Mouse (Mus musculus) left cerebral cortex, postnatal 4 days (tissue): ENCODE results near the gene Nudt22. TPM values are rescaled to one million over a fixed set of nuclear protein-coding genes. Genes with fewer than 3 reads are reported as not detected.

Source experiments
- DNase-seq: peaks from one replicate; pipeline ENCODE4 v3.0.0-alpha.2; 2022
- intact Hi-C: fragments of 180-260 bp; cut with DNase I; formaldehyde crosslinking; loops from one replicate; pipeline ENCODE4 v1.15.1; 2025
- total RNA-seq, 2 experiments: library from RNA; stranded (reverse); gene quantifications; 2 replicates each; pipeline ENCODE4 v1.2.3; 2021

Nudt22 gene
- 10 to 100 TPM in 1 of 2 experiments, 1 to 10 TPM in 1; 8.9 to 11.5 TPM for total RNA-seq

GRCm38 (mm10) chr19:6996006-6996405, at the start of gene Nudt22, which contains the start of gene Trpt1:
TSS of gene Nudt22 (minus strand) at chr19:6996117.
TSS of gene Trpt1 (plus strand) at chr19:6996131.
- intact Hi-C loops: no loop called here
- DNase-seq: peak; percentile 86

GRCm38 (mm10) chr19:7044706-7045105, 48.8 kb upstream of the Nudt22 start:
- DNase-seq: no peak
- intact Hi-C loops: no loop called here

- no peak for DNase-seq
- intact Hi-C loops: no loop called here
Observed at GRCm38 (mm10) chr19:7044279-7044678, 48.4 kb upstream of the Nudt22 start.

GRCm38 (mm10) chr19:7041171-7041570, 45.3 kb upstream of the Nudt22 start:
- intact Hi-C loops: no loop called here
- DNase-seq: no peak

- intact Hi-C loops: no loop called here
- no peak for DNase-seq
Observed at GRCm38 (mm10) chr19:7040637-7041130, 44.8 kb upstream of the Nudt22 start.

- intact Hi-C loops: no loop called here
- DNase-seq: peak; percentile 99
Observed at GRCm38 (mm10) chr19:7039841-7040636, 44.1 kb upstream of the Nudt22 start, which contains the start of gene Stip1. TSS of gene Stip1 (minus strand) at chr19:7039967.

- peak; percentile 72 for DNase-seq
- intact Hi-C loops: no loop called here
Observed at GRCm38 (mm10) chr19:7039088-7039720, 43.3 kb upstream of the Nudt22 start.

- intact Hi-C loops: no loop called here
- DNase-seq: no peak
Observed at GRCm38 (mm10) chr19:7034006-7034405, 38.1 kb upstream of the Nudt22 start.

- intact Hi-C loops: no loop called here
- no peak for DNase-seq
Observed at GRCm38 (mm10) chr19:7029531-7029930, 33.6 kb upstream of the Nudt22 start.

- intact Hi-C loops: no loop called here
- DNase-seq: peak; percentile 45
Observed at GRCm38 (mm10) chr19:7020224-7020641, 24.3 kb upstream of the Nudt22 start.

GRCm38 (mm10) chr19:7019191-7019590, 23.3 kb upstream of the Nudt22 start, which contains the start of gene Fermt3:
TSS of gene Fermt3 (minus strand) at chr19:7019469.
- intact Hi-C loops: no loop called here

GRCm38 (mm10) chr19:7018546-7018945, 22.6 kb upstream of the Nudt22 start:
- intact Hi-C loops: no loop called here
- no peak for DNase-seq

More at GRCm38 (mm10) chr19:7019191-7019590, 23.3 kb upstream of the Nudt22 start, which contains the start of gene Fermt3:
- no peak for DNase-seq

GRCm38 (mm10) chr19:7017541-7018457, 21.9 kb upstream of the Nudt22 start:
- intact Hi-C loops: no loop called here

GRCm38 (mm10) chr19:7014481-7015135, 18.7 kb upstream of the Nudt22 start:
- peak; percentile 60 for DNase-seq
- intact Hi-C loops: no loop called here

More at GRCm38 (mm10) chr19:7017541-7018457, 21.9 kb upstream of the Nudt22 start:
- DNase-seq: no peak

GRCm38 (mm10) chr19:7013984-7014383, 18.1 kb upstream of the Nudt22 start:
- no peak for DNase-seq
- intact Hi-C loops: no loop called here

GRCm38 (mm10) chr19:7012426-7012825, 16.5 kb upstream of the Nudt22 start:
- DNase-seq: no peak
- intact Hi-C loops: no loop called here

- DNase-seq: no peak
- intact Hi-C loops: no loop called here
Observed at GRCm38 (mm10) chr19:7006892-7007593, 11.1 kb upstream of the Nudt22 start.

- no peak for DNase-seq
- intact Hi-C loops: no loop called here
Observed at GRCm38 (mm10) chr19:6999360-7000063, 3.6 kb upstream of the Nudt22 start.
